Mouse (Mus musculus) midbrain, postnatal 0 days (tissue): ENCODE measurements at regions not wholly inside any gene's neighbourhood (a gene's known extent, or its start where the extent isn't known, plus 50 kb on each side); places are given as distances from the start of the nearest gene placed in this dataset.

ENCODE experiments used
- ATAC-seq: fragments of 200-750 bp; cut with Nextera tagmentation; 2 replicates; pipeline ENCODE4 v1.8.0; 2017; ENCODE audit warnings: moderate number of reproducible peaks, mild to moderate bottlenecking, moderate TSS enrichment, moderate library complexity; ENCODE audit not compliant: low FRiP score
- DNase-seq: peaks from one replicate; pipeline ENCODE4 v3.0.0-alpha.2; 2015; ENCODE audit warnings: low spot score
- H3K27ac ChIP-seq: fragments of 300-500 bp; sonication (generic); 2 replicates; pipeline ENCODE4 v1.5.1; 2014; ENCODE audit warnings: low read depth, mild to moderate bottlenecking, low read length, mixed read lengths
- H3K27me3 ChIP-seq: fragments of 300-500 bp; sonication (generic); 2 replicates; pipeline ENCODE4 v1.6.1; 2014; ENCODE audit warnings: low read length, control low read depth, mixed read lengths; ENCODE audit not compliant: insufficient read depth
- H3K36me3 ChIP-seq: fragments of 300-500 bp; sonication (generic); 2 replicates; pipeline ENCODE4 v1.6.1; 2014; ENCODE audit warnings: low read length, control low read depth, mixed read lengths; ENCODE audit not compliant: insufficient read depth
- H3K4me1 ChIP-seq: fragments of 300-500 bp; sonication (generic); 2 replicates; pipeline ENCODE4 v1.6.1; 2014; ENCODE audit warnings: mild to moderate bottlenecking, control low read depth, antibody characterized with exemption, low read length, mixed read lengths; ENCODE audit not compliant: insufficient read depth
- H3K4me2 ChIP-seq: fragments of 300-500 bp; sonication (generic); 2 replicates; pipeline ENCODE4 v1.6.1; 2014; ENCODE audit warnings: low read depth, mild to moderate bottlenecking, low read length, mixed read lengths; ENCODE audit not compliant: poor library complexity, severe bottlenecking
- H3K4me3 ChIP-seq: fragments of 300-500 bp; sonication (generic); 2 replicates; pipeline ENCODE4 v1.5.1; 2014; ENCODE audit warnings: low read depth, mild to moderate bottlenecking, low read length, moderate library complexity
- H3K9ac ChIP-seq: fragments of 300-500 bp; sonication (generic); replicated peaks from 2 replicates; pipeline ENCODE4 v1.6.1; 2014; ENCODE audit warnings: mild to moderate bottlenecking, low read length, moderate library complexity, mixed read lengths; ENCODE audit not compliant: poor library complexity, severe bottlenecking
- H3K9me3 ChIP-seq: fragments of 300-500 bp; sonication (generic); 2 replicates; pipeline ENCODE4 v1.6.1; 2016; ENCODE audit warnings: low read length, control low read depth
- CTCF ChIP-seq: IDR thresholded peaks from 2 replicates; pipeline ENCODE4 v1.5.1; 2016; ENCODE audit warnings: antibody characterized with exemption, mild to moderate bottlenecking
- WGBS: fragments of 180-500 bp; shearing (Covaris S2); extraction: QIAGEN DNeasy Blood & Tissue Kit; methylation state at CpG from one replicate; pipeline ENCODE4 v1.1.7; 2014; 5-methylcytosine and 5-hydroxymethylcytosine counted together

GRCm38 (mm10) chr15:40480386-40480785, 346.2 kb downstream of the 9330182O14Rik start:
- DNase-seq (no peak), ATAC-seq (no peak)
- no peak for TF ChIP-seq CTCF
- Histone ChIP-seq H3K27ac (no peak overlapping the region), H3K9me3 (no peaks in the 10 kb centered on the region), H3K4me3 (no peak overlapping the region), H3K36me3 (no peaks in the 10 kb centered on the region), H3K4me2 (no peak overlapping the region), H3K4me1 (0 out of 2 replicates have a peak, but pooled peaks cover 3% of the 10 kb centered on the region), H3K27me3 (no peaks in the 10 kb centered on the region), H3K9ac (no peak overlapping the region)
- WGBS = 66% methylated on average over 1 of the region's 1 CpGs

- no peak for ATAC-seq
- Histone ChIP-seq H3K4me2 (no peak overlapping the region), H3K4me3 (no peak overlapping the region), H3K9me3 (no peaks in the 10 kb centered on the region), H3K27ac (no peak overlapping the region), H3K4me1 (no peaks in the 10 kb centered on the region), H3K9ac (no peak overlapping the region), H3K27me3 (no peaks in the 10 kb centered on the region), H3K36me3 (no peaks in the 10 kb centered on the region)
- no peak for TF ChIP-seq CTCF
- no peak for DNase-seq
- 81% methylated on average over 3 of the region's 3 CpGs for WGBS
These were observed 347.1 kb downstream of the 9330182O14Rik start for GRCm38 (mm10) chr15:40481239-40481638.

GRCm38 (mm10) chr15:40485997-40486396, 351.8 kb downstream of the 9330182O14Rik start:
- Histone ChIP-seq H3K4me2 (no peak overlapping the region), H3K4me3 (no peak overlapping the region), H3K27me3 (no peaks in the 10 kb centered on the region), H3K4me1 (no peaks in the 10 kb centered on the region), H3K36me3 (no peaks in the 10 kb centered on the region), H3K9me3 (no peaks in the 10 kb centered on the region), H3K27ac (no peak overlapping the region), H3K9ac (no peak overlapping the region)
- 92% methylated on average over 1 of the region's 1 CpGs for WGBS
- TF ChIP-seq CTCF = no peak
- no peak for DNase-seq
- 0 out of 2 replicates have a peak, but pooled peaks have one; percentile 7 for ATAC-seq

- no peaks in the 10 kb centered on the region for H3K9me3 ChIP-seq
- TF ChIP-seq CTCF = no peak
- WGBS = 37% methylated on average over 11 of the region's 11 CpGs
- ATAC-seq = no peak
- no peak overlapping the region for H3K27ac ChIP-seq
- no peak overlapping the region for H3K4me3 ChIP-seq
- DNase-seq = peak; percentile 3
- H3K36me3 ChIP-seq = no peaks in the 10 kb centered on the region
- H3K4me1 ChIP-seq = no peaks in the 10 kb centered on the region
- no peak overlapping the region for H3K9ac ChIP-seq
- H3K4me2 ChIP-seq = no peak overlapping the region
- no peaks in the 10 kb centered on the region for H3K27me3 ChIP-seq
These were observed 367.3 kb downstream of the 9330182O14Rik start for GRCm38 (mm10) chr15:40501180-40502125.

GRCm38 (mm10) chr15:40510826-40511225, 376.7 kb downstream of the 9330182O14Rik start:
- no peaks in the 10 kb centered on the region for H3K36me3 ChIP-seq
- no peak overlapping the region for H3K4me3 ChIP-seq
- no peak overlapping the region for H3K27ac ChIP-seq
- no peak overlapping the region for H3K9ac ChIP-seq
- 84% methylated on average over 2 of the region's 2 CpGs for WGBS
- TF ChIP-seq CTCF = no peak
- H3K4me2 ChIP-seq = no peak overlapping the region
- DNase-seq = no peak
- H3K4me1 ChIP-seq = no peaks in the 10 kb centered on the region
- H3K27me3 ChIP-seq = no peaks in the 10 kb centered on the region
- ATAC-seq = no peak
- H3K9me3 ChIP-seq = 0 out of 2 replicates have a peak, but pooled peaks cover 4% of the 10 kb centered on the region

GRCm38 (mm10) chr15:40524350-40524749, 390.2 kb downstream of the 9330182O14Rik start:
- Histone ChIP-seq H3K27ac (no peak overlapping the region), H3K27me3 (no peaks in the 10 kb centered on the region), H3K36me3 (no peaks in the 10 kb centered on the region), H3K9ac (no peak overlapping the region), H3K4me2 (no peak overlapping the region), H3K4me1 (no peaks in the 10 kb centered on the region), H3K4me3 (no peak overlapping the region), H3K9me3 (no peaks in the 10 kb centered on the region)
- no peak for ATAC-seq
- 61% methylated on average over 2 of the region's 2 CpGs for WGBS
- TF ChIP-seq CTCF = no peak
- no peak for DNase-seq
